Mouse (Mus musculus) G1E (cell line): ENCODE measurements around the gene Cnppd1. TPM values are rescaled to one million over a fixed set of nuclear protein-coding genes. Genes with fewer than 3 reads are reported as not detected.
A peak's percentile ranks its signal among the peaks of the same experiment; 100 is the strongest.

Experiments
- ATAC-seq: 2 replicates; pipeline ENCODE4 v1.8.0; 2016; ENCODE audit warnings: mild to moderate bottlenecking; ENCODE audit not compliant: insufficient number of reproducible peaks, poor library complexity, low FRiP score, severe bottlenecking; ENCODE audit errors: extremely low read depth
- DNase-seq: peaks from one replicate; pipeline ENCODE4 v3.0.0; 2012; ENCODE audit warnings: low spot score
- H3K27me3 ChIP-seq: 2 replicates; pipeline ENCODE4 v1.6.1; 2012; ENCODE audit warnings: mild to moderate bottlenecking, low read length, inconsistent platforms; ENCODE audit not compliant: insufficient read depth
- H3K36me3 ChIP-seq: replicated peaks from 2 replicates; pipeline ENCODE3; 2012; ENCODE audit warnings: mild to moderate bottlenecking, inconsistent platforms
- H3K4me1 ChIP-seq: 2 replicates; pipeline ENCODE4 v1.6.1; 2012; ENCODE audit warnings: low read depth, low read length, inconsistent platforms, mixed read lengths; ENCODE audit not compliant: insufficient read depth
- H3K4me3 ChIP-seq: 2 replicates; pipeline ENCODE4 v1.5.1; 2012; ENCODE audit warnings: low read depth, mild to moderate bottlenecking, inconsistent platforms, low read length, moderate library complexity, mixed read lengths
- H3K9me3 ChIP-seq: replicated peaks from 2 replicates; pipeline ENCODE4 v1.6.1; 2012; ENCODE audit warnings: inconsistent platforms
- CTCF ChIP-seq: IDR thresholded peaks from 2 replicates; pipeline ENCODE4 v1.5.1; 2012; ENCODE audit warnings: low read depth, low read length, inconsistent platforms, mixed read lengths
- GATA1 ChIP-seq: IDR thresholded peaks from 2 replicates; pipeline ENCODE4 v1.6.1; 2012; ENCODE audit warnings: borderline replicate concordance, low read length, inconsistent platforms, mixed read lengths
- GATA2 ChIP-seq: IDR thresholded peaks from 2 replicates; pipeline ENCODE4 v1.6.1; 2012; ENCODE audit warnings: low read depth, low read length, inconsistent platforms, borderline replicate concordance
- POLR2AphosphoS5 ChIP-seq: IDR thresholded peaks from 2 replicates; pipeline ENCODE4 v1.6.1; 2012; ENCODE audit warnings: low read depth, low read length, inconsistent platforms; ENCODE audit not compliant: insufficient replicate concordance
- TAL1 ChIP-seq: conservative IDR thresholded peaks from 2 replicates; pipeline ENCODE4 v1.6.1; 2012; ENCODE audit warnings: low read depth, low read length, inconsistent platforms, mixed read lengths
- polyA plus RNA-seq: library from polyadenylated mRNA; stranded (reverse); fragments of >175 nt; gene quantifications from 2 replicates; pipeline ENCODE4 v1.2.3, GENCODE M21; 2012
- total RNA-seq, 2 experiments: library from RNA; stranded (forward) in 1 of 2; stranded (reverse) in 1 of 2; fragments of 200-1000 nt in 1 of 2; fragments of >200 nt in 1 of 2; fragmentation: Nextera tagmentation in 1 of 2; gene quantifications; 2 replicates each; pipeline ENCODE4 v1.2.3; 2014 to 2017

Cnppd1 gene
- total and polyA plus RNA-seq, 3 experiments: 93.4 to 140 (median 105) TPM

- H3K27me3 ChIP-seq: no peaks in the 10 kb centered on the region
- H3K4me3 ChIP-seq: peak within 1 kb of the TSS; percentile 73
- no peak for TF ChIP-seq TAL1
- TF ChIP-seq CTCF: peak; percentile 91
- ATAC-seq (peak; percentile 75), DNase-seq (peak; percentile 95)
- no peaks in the 10 kb centered on the region for H3K9me3 ChIP-seq
- peaks cover 20% of the 10 kb centered on the region for H3K4me1 ChIP-seq
- H3K36me3 ChIP-seq: no peaks in the 10 kb centered on the region
Observed at GRCm38 (mm10) chr1:75124346-75125321, 17.9 kb downstream of the Cnppd1 start, which contains the start of gene Nhej1. Nhej1 (minus strand) TSS chr1:75125200.

- Histone ChIP-seq H3K27me3 (no peaks in the 10 kb centered on the region), H3K9me3 (no peaks in the 10 kb centered on the region), H3K36me3 (no peaks in the 10 kb centered on the region), H3K4me1 (peaks cover 20% of the 10 kb centered on the region), H3K4me3 (no peak overlapping the region)
- no peak for ATAC-seq
- DNase-seq: no peak
- TF ChIP-seq GATA2 (no peak), GATA1 (no peak), POLR2AphosphoS5 (no peak), TAL1 (no peak), CTCF (no peak)
Observed at GRCm38 (mm10) chr1:75122211-75122610, 20.3 kb downstream of the Cnppd1 start.

Other genes starting within 250 kb of the Cnppd1 start
- not detected in 2 replicates for gene Cryba2, start 249.6 kb downstream of the Cnppd1 start, total RNA-seq (2014; fragmentation: Nextera tagmentation)
- not detected in 2 replicates for gene Cryba2, start 249.6 kb downstream of the Cnppd1 start, total RNA-seq (2017)
- gene Cryba2, start 249.6 kb downstream of the Cnppd1 start, polyA plus RNA-seq: not detected in 2 replicates
- gene Cfap65, start 207.1 kb downstream of the Cnppd1 start, total RNA-seq (2014; fragmentation: Nextera tagmentation): not detected in 2 replicates
- 0.11 and 0.12 TPM in 2 replicates for gene Cfap65, start 207.1 kb downstream of the Cnppd1 start, total RNA-seq (2017)
- gene Cfap65, start 207.1 kb downstream of the Cnppd1 start, polyA plus RNA-seq: not detected in 2 replicates
- gene Ihh, start 191.0 kb downstream of the Cnppd1 start, total RNA-seq (2014; fragmentation: Nextera tagmentation): not detected in 2 replicates
- gene Ihh, start 191.0 kb downstream of the Cnppd1 start, total RNA-seq (2017): 0.17 and 0.27 TPM in 2 replicates
- 0.08 and 0.13 TPM in 2 replicates for gene Ihh, start 191.0 kb downstream of the Cnppd1 start, polyA plus RNA-seq
- gene Nhej1, start 17.5 kb downstream of the Cnppd1 start, total RNA-seq (2014; fragmentation: Nextera tagmentation): 2.5 and 5.1 TPM in 2 replicates
- gene Nhej1, start 17.5 kb downstream of the Cnppd1 start, total RNA-seq (2017): 12.3 and 12.4 TPM in 2 replicates
- gene Nhej1, start 17.5 kb downstream of the Cnppd1 start, polyA plus RNA-seq: 0.40 and 0.47 TPM in 2 replicates
- 0.83 and 1.5 TPM in 2 replicates for gene Slc23a3, start 8.8 kb downstream of the Cnppd1 start, total RNA-seq (2014; fragmentation: Nextera tagmentation)
- gene Slc23a3, start 8.8 kb downstream of the Cnppd1 start, total RNA-seq (2017): 0.22 and 0.29 TPM in 2 replicates
- 0.03 TPM in 1 of 2 replicates, not detected in the other for gene Slc23a3, start 8.8 kb downstream of the Cnppd1 start, polyA plus RNA-seq
- 85.7 and 93.8 TPM in 2 replicates for gene Retreg2, start 67 bp upstream of the Cnppd1 start, total RNA-seq (2014; fragmentation: Nextera tagmentation)
- 111 and 120 TPM in 2 replicates for gene Retreg2, start 67 bp upstream of the Cnppd1 start, total RNA-seq (2017)
- gene Retreg2, start 67 bp upstream of the Cnppd1 start, polyA plus RNA-seq: 101 and 112 TPM in 2 replicates
- 45.8 and 58.0 TPM in 2 replicates for gene Zfand2b, start 25.9 kb upstream of the Cnppd1 start, total RNA-seq (2014; fragmentation: Nextera tagmentation)
- 47.7 and 53.7 TPM in 2 replicates for gene Zfand2b, start 25.9 kb upstream of the Cnppd1 start, total RNA-seq (2017)
- gene Zfand2b, start 25.9 kb upstream of the Cnppd1 start, polyA plus RNA-seq: 21.0 and 24.2 TPM in 2 replicates
- 19.5 and 132 TPM in 2 replicates for gene Abcb6, start 37.7 kb upstream of the Cnppd1 start, total RNA-seq (2014; fragmentation: Nextera tagmentation)
- gene Abcb6, start 37.7 kb upstream of the Cnppd1 start, total RNA-seq (2017): 25.0 and 28.1 TPM in 2 replicates
- 5.4 and 9.5 TPM in 2 replicates for gene Abcb6, start 37.7 kb upstream of the Cnppd1 start, polyA plus RNA-seq
- 47.5 and 50.4 TPM in 2 replicates for gene Ankzf1, start 49.4 kb upstream of the Cnppd1 start, total RNA-seq (2014; fragmentation: Nextera tagmentation)
- 57.4 and 69.3 TPM in 2 replicates for gene Ankzf1, start 49.4 kb upstream of the Cnppd1 start, total RNA-seq (2017)
- gene Ankzf1, start 49.4 kb upstream of the Cnppd1 start, polyA plus RNA-seq: 17.0 and 22.9 TPM in 2 replicates
- gene Atg9a, start 49.5 kb upstream of the Cnppd1 start, total RNA-seq (2014; fragmentation: Nextera tagmentation): 40.0 and 46.2 TPM in 2 replicates
- gene Atg9a, start 49.5 kb upstream of the Cnppd1 start, total RNA-seq (2017): 16.2 and 16.3 TPM in 2 replicates
- gene Atg9a, start 49.5 kb upstream of the Cnppd1 start, polyA plus RNA-seq: 34.2 and 47.5 TPM in 2 replicates
- 10.1 and 19.2 TPM in 2 replicates for gene Glb1l, start 68.1 kb upstream of the Cnppd1 start, total RNA-seq (2014; fragmentation: Nextera tagmentation)
- 11.0 and 12.5 TPM in 2 replicates for gene Glb1l, start 68.1 kb upstream of the Cnppd1 start, total RNA-seq (2017)
- 0.29 and 0.83 TPM in 2 replicates for gene Glb1l, start 68.1 kb upstream of the Cnppd1 start, polyA plus RNA-seq
- gene Stk16, start 68.1 kb upstream of the Cnppd1 start, total RNA-seq (2014; fragmentation: Nextera tagmentation): 59.4 and 78.2 TPM in 2 replicates
- gene Stk16, start 68.1 kb upstream of the Cnppd1 start, total RNA-seq (2017): 70.7 and 72.6 TPM in 2 replicates
- gene Stk16, start 68.1 kb upstream of the Cnppd1 start, polyA plus RNA-seq: 114 and 133 TPM in 2 replicates
- 201 and 287 TPM in 2 replicates for gene Tuba4a, start 77.2 kb upstream of the Cnppd1 start, total RNA-seq (2014; fragmentation: Nextera tagmentation)
- gene Tuba4a, start 77.2 kb upstream of the Cnppd1 start, total RNA-seq (2017): 156 and 175 TPM in 2 replicates
- 38.6 and 61.0 TPM in 2 replicates for gene Tuba4a, start 77.2 kb upstream of the Cnppd1 start, polyA plus RNA-seq
- gene A630095N17Rik, start 89.4 kb upstream of the Cnppd1 start, total RNA-seq (2014; fragmentation: Nextera tagmentation): not detected in 2 replicates
- gene A630095N17Rik, start 89.4 kb upstream of the Cnppd1 start, total RNA-seq (2017): not detected in 2 replicates
- not detected in 2 replicates for gene A630095N17Rik, start 89.4 kb upstream of the Cnppd1 start, polyA plus RNA-seq
- 15.4 and 63.3 TPM in 2 replicates for gene Dnajb2, start 93.7 kb upstream of the Cnppd1 start, total RNA-seq (2014; fragmentation: Nextera tagmentation)
- 13.9 and 15.6 TPM in 2 replicates for gene Dnajb2, start 93.7 kb upstream of the Cnppd1 start, total RNA-seq (2017)
- gene Dnajb2, start 93.7 kb upstream of the Cnppd1 start, polyA plus RNA-seq: 9.1 and 11.1 TPM in 2 replicates
- gene Ptprn, start 121.8 kb upstream of the Cnppd1 start, total RNA-seq (2014; fragmentation: Nextera tagmentation): not detected in 2 replicates
- gene Ptprn, start 121.8 kb upstream of the Cnppd1 start, total RNA-seq (2017): 0.11 TPM in 1 of 2 replicates, not detected in the other
- gene Ptprn, start 121.8 kb upstream of the Cnppd1 start, polyA plus RNA-seq: 0.03 and 0.08 TPM in 2 replicates
- gene Resp18, start 135.7 kb upstream of the Cnppd1 start, total RNA-seq (2014; fragmentation: Nextera tagmentation): not detected in 2 replicates
- not detected in 2 replicates for gene Resp18, start 135.7 kb upstream of the Cnppd1 start, total RNA-seq (2017)
- gene Resp18, start 135.7 kb upstream of the Cnppd1 start, polyA plus RNA-seq: not detected in 2 replicates
- 56.3 and 73.7 TPM in 2 replicates for gene Dnpep, start 175.3 kb upstream of the Cnppd1 start, total RNA-seq (2014; fragmentation: Nextera tagmentation)
- 38.7 and 47.2 TPM in 2 replicates for gene Dnpep, start 175.3 kb upstream of the Cnppd1 start, total RNA-seq (2017)
- 69.4 and 79.0 TPM in 2 replicates for gene Dnpep, start 175.3 kb upstream of the Cnppd1 start, polyA plus RNA-seq
- gene Des, start 217.6 kb upstream of the Cnppd1 start, total RNA-seq (2014; fragmentation: Nextera tagmentation): 12.9 and 19.0 TPM in 2 replicates
- 3.4 and 5.6 TPM in 2 replicates for gene Des, start 217.6 kb upstream of the Cnppd1 start, total RNA-seq (2017)
- 12.7 and 13.8 TPM in 2 replicates for gene Des, start 217.6 kb upstream of the Cnppd1 start, polyA plus RNA-seq
- gene Speg, start 232.6 kb upstream of the Cnppd1 start, total RNA-seq (2014; fragmentation: Nextera tagmentation): 1.9 and 7.7 TPM in 2 replicates
- 1.9 and 2.3 TPM in 2 replicates for gene Speg, start 232.6 kb upstream of the Cnppd1 start, total RNA-seq (2017)
- 10.3 and 12.6 TPM in 2 replicates for gene Speg, start 232.6 kb upstream of the Cnppd1 start, polyA plus RNA-seq